Mouse (Mus musculus): ENCODE results near the gene Flii.

The Flii gene

DNA sequence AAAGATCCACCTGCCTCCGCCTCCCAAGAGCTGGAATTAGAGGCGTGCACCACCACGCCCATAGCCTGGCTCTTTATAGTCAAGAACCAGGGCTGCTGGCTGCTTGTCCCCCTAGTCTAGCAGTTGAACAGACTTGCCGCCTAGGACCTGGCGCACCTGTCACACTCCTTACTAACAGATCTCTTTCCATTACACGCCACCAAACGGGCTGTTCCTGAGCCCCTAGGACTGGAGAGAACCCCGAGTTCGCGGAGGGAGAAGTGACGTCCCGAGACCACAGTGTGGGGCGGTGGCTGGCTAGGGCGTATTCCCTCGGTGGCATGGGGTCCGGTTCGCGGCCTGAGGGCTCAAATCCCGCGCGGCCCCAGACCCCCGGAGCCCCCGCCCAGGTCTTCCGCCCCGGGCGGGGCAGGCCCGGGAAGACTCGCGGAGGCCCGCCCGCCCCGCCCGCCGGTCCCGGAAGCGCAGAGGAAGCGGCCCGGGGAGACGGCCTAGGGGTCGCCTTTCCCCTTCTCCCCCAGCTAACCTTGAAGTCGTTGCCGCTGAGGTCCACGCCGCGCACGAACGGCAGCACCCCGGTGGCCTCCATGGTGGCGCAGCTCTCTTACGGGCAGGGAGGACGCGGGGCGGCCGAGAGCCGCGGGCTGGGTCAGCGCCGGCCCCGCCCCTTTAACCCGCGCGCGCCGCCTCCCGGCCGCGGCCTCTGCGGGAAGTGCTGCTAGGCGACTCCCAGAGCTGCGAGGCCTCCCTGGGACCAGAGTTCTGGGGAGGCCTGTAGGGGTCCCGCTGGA is at the start of gene Flii:
TSS of gene Flii (minus strand) at position 663 of the 791 bp plus-strand sequence.
- in situ Hi-C loops (cut with MboI, MseI): no loop called here

GRCm38 (mm10) chr11:60776107-60776828 is 49.2 kb upstream of the Flii start:
- in situ Hi-C loops (cut with MboI, MseI): no loop called here

DNA sequence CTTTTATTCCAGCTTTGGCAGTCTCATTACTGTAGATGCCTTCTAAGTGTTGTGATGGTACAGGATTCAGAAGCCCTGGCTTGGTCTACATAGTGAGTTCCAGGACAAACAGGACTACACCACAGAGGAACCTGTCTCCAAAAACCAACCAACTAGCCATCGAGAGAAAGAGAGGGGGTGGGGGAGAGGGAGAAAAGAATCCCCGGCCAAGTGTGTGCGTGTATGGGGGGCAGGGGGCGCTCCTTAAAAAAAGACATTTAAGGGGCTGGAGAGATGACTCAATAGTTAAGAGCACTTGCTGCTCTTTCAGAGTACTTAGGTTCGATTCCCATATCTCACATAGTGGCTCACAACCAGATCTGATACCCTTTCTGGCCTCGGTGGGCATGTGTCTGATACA is 48.5 kb upstream of the Flii start:
- in situ Hi-C loops (cut with MboI, MseI): no loop called here

- in situ Hi-C loops (cut with MboI, MseI): no loop called here
Measured at GRCm38 (mm10) chr11:60774841-60775240, 47.8 kb upstream of the Flii start.

GRCm38 (mm10) chr11:60774158-60774689 is 47.2 kb upstream of the Flii start:
- in situ Hi-C loops (cut with MboI, MseI): no loop called here

DNA sequence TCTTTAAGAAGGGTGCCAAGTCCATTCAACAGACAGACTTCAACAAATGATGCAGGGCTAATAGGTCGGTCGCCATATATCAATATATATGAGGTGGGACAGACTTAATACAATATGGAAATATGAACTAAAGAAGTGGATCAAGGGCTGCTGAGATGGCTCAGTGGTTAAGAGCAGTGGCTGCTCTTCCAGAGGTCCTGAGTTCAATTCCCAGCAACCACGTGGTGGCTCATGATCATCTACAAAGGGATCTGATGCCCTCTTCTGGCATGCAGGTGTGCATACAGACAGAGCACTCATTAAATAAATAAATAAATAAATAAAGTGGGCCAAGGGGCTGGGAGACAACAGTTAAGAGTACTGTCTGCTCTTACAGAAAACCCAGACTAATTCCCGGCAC is 45.1 kb upstream of the Flii start:
- in situ Hi-C loops (cut with MboI, MseI): no loop called here

GRCm38 (mm10) chr11:60770776-60771175 is 43.7 kb upstream of the Flii start:
- in situ Hi-C loops (cut with MboI, MseI): no loop called here

GRCm38 (mm10) chr11:60769322-60769721 is 42.3 kb upstream of the Flii start:
- in situ Hi-C loops (cut with MboI, MseI): no loop called here

DNA sequence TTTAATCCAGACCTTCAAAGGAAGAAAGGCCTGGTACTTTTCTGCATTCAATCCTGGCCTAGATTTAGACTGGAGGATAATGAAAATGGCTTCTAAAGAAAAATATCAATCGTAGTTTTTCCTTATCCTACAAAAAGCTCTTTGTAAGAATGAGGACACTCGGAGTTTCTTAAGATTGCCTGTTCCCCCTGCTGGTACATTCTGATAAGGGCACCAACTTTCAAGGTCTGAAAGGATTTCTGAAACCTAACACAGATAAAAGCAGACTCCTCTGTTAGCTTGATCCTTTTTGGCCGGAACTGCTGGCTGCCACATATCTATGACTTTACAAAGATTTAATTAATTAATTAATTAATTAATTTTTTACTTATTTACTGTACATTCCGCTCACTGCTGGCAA is 39.9 kb upstream of the Flii start:
- in situ Hi-C loops (cut with MboI, MseI): no loop called here

DNA sequence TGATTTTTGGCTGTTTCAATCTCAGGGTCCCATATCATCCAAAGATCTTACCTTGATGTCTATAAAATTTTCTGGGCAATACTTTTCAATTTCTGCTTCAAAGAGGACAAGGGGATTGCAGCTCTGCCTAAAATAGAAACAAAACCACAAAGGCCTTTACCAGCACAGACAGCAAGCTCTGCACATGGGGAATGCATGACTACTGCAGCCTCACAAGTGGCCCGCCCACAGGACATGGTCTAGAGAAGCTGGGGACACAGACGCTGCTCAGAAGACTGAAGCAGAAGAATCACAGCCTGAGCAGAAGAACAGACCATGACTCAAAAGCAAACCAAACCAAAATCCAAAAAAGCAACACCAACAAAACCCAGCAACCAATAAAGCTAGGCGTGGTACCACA is 34.6 kb upstream of the Flii start:
- in situ Hi-C loops (cut with MboI, MseI): no loop called here

DNA sequence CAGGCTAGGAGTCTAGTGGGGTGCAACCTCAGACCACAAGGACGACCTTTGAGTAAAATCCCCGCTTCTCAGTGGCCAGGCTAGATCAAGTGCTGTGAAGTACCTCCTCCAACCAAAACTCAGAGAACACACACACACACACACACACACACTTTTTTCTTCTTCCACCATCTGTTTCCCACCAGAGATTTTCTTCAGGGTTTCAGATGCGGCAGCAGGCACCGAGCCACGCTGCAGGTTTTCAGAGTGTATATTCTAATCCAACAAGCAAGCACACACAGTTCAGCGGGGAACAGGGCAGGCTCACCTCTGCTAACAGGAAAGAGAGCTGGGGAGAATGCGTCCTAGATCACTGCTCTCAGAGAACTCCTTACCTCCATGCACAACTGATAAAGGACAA is 28.5 kb upstream of the Flii start:
- in situ Hi-C loops (cut with MboI, MseI): no loop called here

- in situ Hi-C loops (cut with MboI, MseI): no loop called here
Measured at GRCm38 (mm10) chr11:60740321-60740720, 13.3 kb upstream of the Flii start.

GRCm38 (mm10) chr11:60737450-60737849 is 10.4 kb upstream of the Flii start:
- in situ Hi-C loops (cut with MboI, MseI): no loop called here

DNA sequence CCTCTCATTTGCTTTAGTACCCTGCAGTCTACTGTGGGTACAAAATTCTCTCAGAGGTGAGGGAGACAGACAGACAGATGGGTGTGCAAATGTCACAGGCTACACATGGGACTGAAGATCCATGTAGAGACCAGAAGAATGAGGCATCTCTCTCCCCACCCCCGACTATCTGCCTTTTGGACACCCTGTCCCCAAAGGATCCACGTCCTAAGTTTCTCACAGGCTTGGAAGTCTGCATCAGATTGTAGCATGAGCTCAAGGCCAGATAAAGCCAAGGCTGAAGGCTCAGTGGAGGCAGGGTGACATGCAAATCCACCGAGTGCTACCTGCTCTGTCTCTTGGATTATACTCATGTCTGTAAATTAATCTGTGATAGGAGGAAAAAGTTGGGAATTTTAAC is 9.4 kb upstream of the Flii start:
- in situ Hi-C loops (cut with MboI, MseI): no loop called here

- in situ Hi-C loops (cut with MboI, MseI): no loop called here
Measured at GRCm38 (mm10) chr11:60735191-60735590, 8.1 kb upstream of the Flii start.

- in situ Hi-C loops (cut with MboI, MseI): no loop called here
Measured at GRCm38 (mm10) chr11:60734206-60734605, 7.1 kb upstream of the Flii start.

- in situ Hi-C loops (cut with MboI, MseI): no loop called here
Measured at GRCm38 (mm10) chr11:60731251-60731650, 4.2 kb upstream of the Flii start.

GRCm38 (mm10) chr11:60730169-60730568 is 3.1 kb upstream of the Flii start:
- in situ Hi-C loops (cut with MboI, MseI): no loop called here

- in situ Hi-C loops (cut with MboI, MseI): no loop called here
Measured at GRCm38 (mm10) chr11:60729217-60729641, 2.2 kb upstream of the Flii start.

- in situ Hi-C loops (cut with MboI, MseI): no loop called here
Measured at GRCm38 (mm10) chr11:60728260-60728761, 1.2 kb upstream of the Flii start, which contains the start of gene Mief2. TSS of gene Mief2 (plus strand) at chr11:60728398.

DNA sequence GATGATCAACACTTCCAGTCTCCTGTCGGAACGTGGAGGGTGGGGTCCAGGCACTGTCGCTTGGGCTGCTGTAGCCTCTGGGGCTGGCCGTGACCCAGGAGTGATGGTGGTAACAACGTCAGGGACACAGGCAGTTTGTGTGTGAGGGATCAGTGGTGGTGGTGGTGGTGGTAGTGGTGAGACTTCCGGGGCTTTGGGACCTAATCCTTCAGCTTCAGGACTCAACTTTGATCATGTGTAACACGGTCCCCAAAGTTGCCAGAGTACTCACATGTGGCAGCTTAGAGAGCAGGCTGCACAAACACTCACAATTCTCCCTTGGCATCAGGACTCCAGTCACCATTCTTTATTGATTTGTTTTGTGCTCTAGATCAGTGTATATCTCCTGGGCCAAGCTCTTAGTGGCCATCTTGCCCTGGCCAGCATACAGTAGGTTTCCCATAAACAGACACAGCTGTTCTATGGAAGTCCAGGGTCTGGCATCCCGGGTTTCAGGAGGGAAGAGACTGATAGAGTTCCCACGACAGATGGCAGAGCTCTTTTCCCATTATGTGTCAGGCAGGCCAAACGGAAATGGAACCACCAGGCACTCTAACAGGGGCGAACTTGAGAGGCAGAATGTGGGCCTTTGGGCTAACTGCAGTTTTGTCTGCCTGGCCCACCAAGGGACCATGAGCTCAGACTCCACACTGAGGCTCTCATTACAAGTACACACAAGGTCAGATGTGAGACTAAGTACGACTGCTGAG is 503 bp upstream of the Flii start:
- in situ Hi-C loops (cut with MboI, MseI): no loop called here

DNA sequence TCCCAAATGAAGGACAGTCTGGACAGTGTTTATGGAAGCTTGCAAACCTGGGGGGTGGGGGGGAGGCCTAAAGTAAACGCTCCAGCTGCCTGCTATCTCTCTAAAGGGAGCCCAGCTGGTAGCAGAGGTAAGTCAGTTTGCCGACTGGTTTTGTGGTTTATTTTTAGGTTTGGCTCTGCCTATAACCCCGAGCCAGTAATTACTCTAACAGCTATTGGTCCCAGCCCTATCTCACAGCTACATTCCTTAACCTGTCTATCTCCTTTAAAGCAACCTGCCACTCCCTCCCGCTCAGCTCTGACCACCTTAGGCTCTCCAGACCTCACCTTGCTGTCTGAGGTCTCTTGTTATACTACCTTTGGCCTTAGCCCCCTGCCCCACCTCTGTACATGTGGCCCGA is 7.8 kb downstream of the Flii start:
- in situ Hi-C loops (cut with MboI, MseI): no loop called here
